Mouse (Mus musculus): ENCODE measurements around the gene Otof.

DNA sequence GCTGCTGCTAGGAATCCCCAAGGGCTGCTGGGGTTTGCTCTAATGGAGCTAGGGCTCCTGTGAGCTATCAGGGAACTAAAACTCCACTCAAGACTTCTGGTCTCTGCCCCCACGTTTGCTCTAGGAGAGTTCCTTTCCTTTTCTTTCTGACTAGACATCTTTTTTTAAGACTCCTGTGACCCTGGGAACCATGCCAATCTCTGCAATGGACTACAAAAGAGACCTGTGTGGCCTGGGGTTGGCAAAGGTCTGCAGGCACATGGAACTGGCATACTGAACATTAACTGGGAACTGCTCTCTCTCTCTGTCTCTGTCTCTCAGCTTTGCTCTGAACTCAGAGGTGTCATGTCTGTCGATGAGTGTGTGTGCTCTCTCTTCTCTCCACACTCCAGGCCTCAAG lies 46.4 kb downstream of the Otof start:
- TF ChIP-seq CTCF (conservative IDR thresholded peaks at IDR 0.05; ENCODE audit: low read length), result no peak
- TF ChIP-seq POU5F1 (IDR thresholded peaks at IDR 0.05; ENCODE audit: borderline replicate concordance, low read length), result no peak
- no peak for TF ChIP-seq NANOG (IDR thresholded peaks at IDR 0.05; ENCODE audit: borderline replicate concordance, low read length)
